Mouse (Mus musculus) lung, adult 2 months (tissue): Measurements from ENCODE around the gene Gm49387.

ENCODE experiments used
- CTCF ChIP-seq: fragments of 200-500 bp; IDR thresholded peaks from 2 replicates; pipeline ENCODE4 v1.5.1; 2011; ENCODE audit warnings: mild to moderate bottlenecking, low read length, control low read depth; ENCODE audit not compliant: insufficient read depth
- POLR2A ChIP-seq: fragments of 200-500 bp; IDR thresholded peaks from 2 replicates; pipeline ENCODE4 v1.6.1; 2011; ENCODE audit warnings: low read depth, mild to moderate bottlenecking, control low read depth, low read length, borderline replicate concordance; ENCODE audit errors: extremely low read depth

DNA sequence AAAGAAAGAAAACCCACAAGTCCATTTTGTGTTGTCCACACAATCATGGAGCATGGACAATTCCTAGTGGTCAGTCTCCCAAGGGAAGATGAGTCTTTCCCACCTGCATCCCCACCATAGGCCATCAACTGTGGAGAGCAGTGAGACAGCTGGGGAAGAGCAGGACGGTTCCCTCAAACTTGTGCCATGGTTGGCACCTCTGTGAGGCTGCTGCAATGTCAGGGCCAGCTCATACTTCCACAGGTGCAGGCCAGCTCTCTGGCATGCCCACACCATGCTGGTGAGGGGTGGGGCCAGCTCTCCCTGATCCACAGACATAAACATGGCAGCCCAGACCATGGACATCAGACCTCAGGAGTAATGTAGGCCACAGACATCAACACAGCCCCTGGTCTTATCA is 45.6 kb upstream of the Gm49387 start:
- TF ChIP-seq CTCF (no peak), POLR2A (no peak)
